Mouse (Mus musculus) stomach, embryonic 15.5 days (tissue): ENCODE data around the gene Slc25a11. TPM values are rescaled to one million over a fixed set of nuclear protein-coding genes. Genes with fewer than 3 reads are reported as not detected.

Source experiments
- ATAC-seq: fragments of 200-750 bp; cut with Nextera tagmentation; 2 replicates; pipeline ENCODE4 v1.8.0; 2017; ENCODE audit warnings: low read depth, moderate number of reproducible peaks, moderate TSS enrichment; ENCODE audit not compliant: insufficient read depth, low FRiP score
- H3K27ac ChIP-seq: fragments of 300-500 bp; sonication (generic); 2 replicates; pipeline ENCODE4 v1.5.1; 2015; ENCODE audit warnings: mild to moderate bottlenecking, inconsistent platforms
- H3K27me3 ChIP-seq: fragments of 300-500 bp; sonication (generic); replicated peaks from 2 replicates; pipeline ENCODE4 v1.6.1; 2015; ENCODE audit warnings: inconsistent platforms
- H3K36me3 ChIP-seq: fragments of 300-500 bp; sonication (generic); 2 replicates; pipeline ENCODE4 v1.6.1; 2015; ENCODE audit warnings: inconsistent platforms
- H3K4me1 ChIP-seq: fragments of 300-500 bp; sonication (generic); 2 replicates; pipeline ENCODE4 v1.6.1; 2015; ENCODE audit warnings: inconsistent platforms
- H3K4me2 ChIP-seq: fragments of 300-500 bp; sonication (generic); 2 replicates; pipeline ENCODE4 v1.6.1; 2015; ENCODE audit warnings: mild to moderate bottlenecking, inconsistent platforms
- H3K4me3 ChIP-seq: fragments of 300-500 bp; sonication (generic); replicated peaks from 2 replicates; pipeline ENCODE4 v1.5.1; 2015; ENCODE audit warnings: inconsistent platforms
- H3K9ac ChIP-seq: fragments of 300-500 bp; sonication (generic); 2 replicates; pipeline ENCODE4 v1.6.1; 2015; ENCODE audit warnings: inconsistent platforms
- H3K9me3 ChIP-seq: fragments of 300-500 bp; sonication (generic); 2 replicates; pipeline ENCODE4 v1.6.1; 2016; ENCODE audit warnings: inconsistent platforms
- WGBS: fragments of 180-500 bp; shearing (Covaris S2); methylation state at CpG from one replicate; pipeline ENCODE4 v1.1.7; 2015; 5-methylcytosine and 5-hydroxymethylcytosine counted together
- polyA plus RNA-seq: library from polyadenylated mRNA; unstranded; fragments of >200 nt; fragmentation: Nextera tagmentation; extraction: Ambion mirVana; gene quantifications from 2 replicates; pipeline ENCODE4 v1.2.1, GENCODE M21; 2015

The Slc25a11 gene
- polyA plus RNA-seq, 1 experiment from 2014 or later: 150 TPM

DNA sequence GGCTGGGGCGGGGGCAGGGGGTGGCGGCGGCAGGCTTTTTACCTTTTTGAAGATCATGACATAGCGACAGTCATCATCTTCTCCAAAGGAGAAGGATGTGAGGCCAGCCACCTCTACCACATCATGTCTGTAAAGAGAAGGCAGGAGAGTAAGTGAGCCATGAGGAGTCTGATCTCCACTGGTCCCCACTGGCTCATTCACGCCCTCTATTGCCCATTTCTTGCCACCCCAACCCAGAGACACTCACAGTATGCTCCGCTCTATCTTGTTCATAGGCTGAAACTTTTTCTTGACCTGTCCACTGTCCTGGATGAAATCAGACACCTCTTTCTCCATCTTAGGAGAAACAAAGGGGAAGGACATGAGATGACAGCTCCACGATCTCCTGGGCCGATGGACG lies 17.5 kb upstream of the Slc25a11 start:
- no peak overlapping the region for H3K4me3 ChIP-seq
- no peaks in the 10 kb centered on the region for H3K9me3 ChIP-seq
- H3K27ac ChIP-seq: no peak overlapping the region
- no peak overlapping the region for H3K9ac ChIP-seq
- 91% methylated on average over 9 of the region's 9 CpGs for WGBS
- peaks cover 39% of the 10 kb centered on the region for H3K36me3 ChIP-seq
- H3K4me2 ChIP-seq: no peak overlapping the region
- H3K4me1 ChIP-seq: peaks cover 15% of the 10 kb centered on the region
- ATAC-seq: no peak
- no peaks in the 10 kb centered on the region for H3K27me3 ChIP-seq

GRCm38 (mm10) chr11:70663957-70664356 lies 16.7 kb upstream of the Slc25a11 start:
- Histone ChIP-seq H3K9ac (no peak overlapping the region), H3K9me3 (no peaks in the 10 kb centered on the region), H3K27ac (no peak overlapping the region), H3K27me3 (no peaks in the 10 kb centered on the region), H3K4me1 (peaks cover 15% of the 10 kb centered on the region), H3K4me2 (no peak overlapping the region), H3K36me3 (peaks cover 39% of the 10 kb centered on the region), H3K4me3 (no peak overlapping the region)
- ATAC-seq: no peak
- WGBS: 94% methylated on average over 6 of the region's 6 CpGs

- Histone ChIP-seq H3K4me2 (no peak overlapping the region), H3K9me3 (no peaks in the 10 kb centered on the region), H3K36me3 (peaks cover 39% of the 10 kb centered on the region), H3K9ac (no peak overlapping the region), H3K27me3 (no peaks in the 10 kb centered on the region), H3K4me1 (peaks cover 20% of the 10 kb centered on the region), H3K27ac (no peak overlapping the region), H3K4me3 (no peak overlapping the region)
- ATAC-seq: no peak
- WGBS: 92% methylated on average over 8 of the region's 8 CpGs
Observed at GRCm38 (mm10) chr11:70663101-70663500, 15.8 kb upstream of the Slc25a11 start.

GRCm38 (mm10) chr11:70660571-70660970 lies 13.3 kb upstream of the Slc25a11 start:
- H3K4me1 ChIP-seq: peaks cover 26% of the 10 kb centered on the region
- no peak for ATAC-seq
- H3K4me3 ChIP-seq: no peak overlapping the region
- no peaks in the 10 kb centered on the region for H3K9me3 ChIP-seq
- no peaks in the 10 kb centered on the region for H3K27me3 ChIP-seq
- no peak overlapping the region for H3K9ac ChIP-seq
- 85% methylated on average over 8 of the region's 8 CpGs for WGBS
- no peak overlapping the region for H3K4me2 ChIP-seq
- peaks cover 33% of the 10 kb centered on the region for H3K36me3 ChIP-seq
- H3K27ac ChIP-seq: no peak overlapping the region

GRCm38 (mm10) chr11:70658942-70659341 lies 11.7 kb upstream of the Slc25a11 start:
- H3K9ac ChIP-seq: no peak overlapping the region
- peaks cover 19% of the 10 kb centered on the region for H3K36me3 ChIP-seq
- H3K9me3 ChIP-seq: no peaks in the 10 kb centered on the region
- no peak overlapping the region for H3K27ac ChIP-seq
- no peaks in the 10 kb centered on the region for H3K27me3 ChIP-seq
- H3K4me2 ChIP-seq: no peak overlapping the region
- ATAC-seq: no peak
- no peak overlapping the region for H3K4me3 ChIP-seq
- WGBS: 62% methylated on average over 8 of the region's 8 CpGs
- H3K4me1 ChIP-seq: peaks cover 27% of the 10 kb centered on the region

- Histone ChIP-seq H3K27ac (no peak overlapping the region), H3K27me3 (no peaks in the 10 kb centered on the region), H3K9ac (no peak overlapping the region), H3K4me2 (no peak overlapping the region), H3K4me3 (no peak overlapping the region), H3K36me3 (peaks cover 16% of the 10 kb centered on the region), H3K4me1 (peaks cover 27% of the 10 kb centered on the region), H3K9me3 (no peaks in the 10 kb centered on the region)
- no peak for ATAC-seq
- WGBS: 82% methylated on average over 5 of the region's 5 CpGs
Observed at GRCm38 (mm10) chr11:70658521-70658920, 11.2 kb upstream of the Slc25a11 start.

DNA sequence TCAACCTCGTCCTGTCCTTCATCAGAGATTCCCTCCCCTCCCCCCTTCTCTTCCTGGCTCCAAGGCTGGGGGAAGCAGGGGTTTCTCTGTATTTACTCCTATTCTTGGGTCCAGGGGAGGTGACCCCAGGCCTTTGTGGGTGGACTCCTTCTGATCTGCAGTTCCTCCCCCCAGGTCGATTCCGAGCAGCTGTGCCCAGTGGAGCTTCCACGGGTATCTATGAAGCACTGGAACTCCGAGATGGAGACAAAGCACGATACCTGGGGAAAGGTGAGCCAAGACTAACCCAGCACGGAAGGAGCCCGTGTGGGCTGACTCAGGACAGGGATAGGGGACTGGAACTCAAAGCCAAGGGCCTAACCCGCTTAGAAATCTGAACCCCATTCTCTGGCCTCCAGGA lies 10.7 kb upstream of the Slc25a11 start:
- no peak overlapping the region for H3K4me2 ChIP-seq
- no peak overlapping the region for H3K9ac ChIP-seq
- no peak for ATAC-seq
- peaks cover 11% of the 10 kb centered on the region for H3K36me3 ChIP-seq
- peaks cover 27% of the 10 kb centered on the region for H3K4me1 ChIP-seq
- H3K9me3 ChIP-seq: no peaks in the 10 kb centered on the region
- WGBS: 61% methylated on average over 9 of the region's 9 CpGs
- no peaks in the 10 kb centered on the region for H3K27me3 ChIP-seq
- no peak overlapping the region for H3K4me3 ChIP-seq
- no peak overlapping the region for H3K27ac ChIP-seq

- Histone ChIP-seq H3K36me3 (peaks cover 10% of the 10 kb centered on the region), H3K4me1 (peaks cover 31% of the 10 kb centered on the region), H3K4me3 (no peak overlapping the region), H3K27me3 (no peaks in the 10 kb centered on the region), H3K9ac (no peak overlapping the region), H3K4me2 (no peak overlapping the region), H3K9me3 (no peaks in the 10 kb centered on the region), H3K27ac (no peak overlapping the region)
- 40% methylated on average over 6 of the region's 6 CpGs for WGBS
- ATAC-seq: no peak
Observed at GRCm38 (mm10) chr11:70657573-70657972, 10.3 kb upstream of the Slc25a11 start.

DNA sequence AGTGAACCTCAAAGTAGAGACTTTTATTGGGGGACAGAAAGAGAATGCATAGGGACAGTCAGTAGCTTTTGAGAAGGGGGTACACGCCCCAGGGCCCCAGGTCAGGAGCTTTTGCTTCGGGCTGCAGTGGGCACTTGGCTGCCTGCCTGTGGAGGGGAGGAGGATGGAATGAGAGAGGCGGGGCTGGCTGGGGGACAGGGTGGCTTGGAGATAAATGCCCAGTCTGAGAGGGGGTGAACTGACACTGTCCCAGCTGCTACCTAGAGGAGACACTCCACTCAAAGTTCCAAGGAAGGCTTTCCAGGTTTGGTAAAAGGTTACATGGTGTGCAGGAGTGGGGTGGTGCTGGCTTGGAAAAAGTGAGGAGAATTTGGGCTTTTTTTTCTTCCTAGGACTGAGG lies 9.7 kb upstream of the Slc25a11 start, which contains the start of gene Eno3:
TSS of gene Eno3 (plus strand) at position 239 of the 400 bp plus-strand sequence.
- no peak for ATAC-seq
- H3K9ac ChIP-seq: peak within 1 kb of the TSS; percentile 47; the same call in 1 of the 2 replicates
- H3K36me3 ChIP-seq: peaks cover 9% of the 10 kb centered on the region; the same call in 1 of the 2 replicates
- no peaks in the 10 kb centered on the region for H3K27me3 ChIP-seq
- peak within 1 kb of the TSS; percentile 97 for H3K27ac ChIP-seq
- H3K4me1 ChIP-seq: peaks cover 37% of the 10 kb centered on the region
- H3K4me2 ChIP-seq: peak within 1 kb of the TSS; percentile 94
- WGBS: 24% methylated on average over 3 of the region's 3 CpGs
- H3K9me3 ChIP-seq: no peaks in the 10 kb centered on the region
- H3K4me3 ChIP-seq: peak within 1 kb of the TSS; percentile 73

- Histone ChIP-seq H3K27ac (peak overlapping the region; percentile 97), H3K9ac (peak overlapping the region; percentile 47; the same call in 1 of the 2 replicates), H3K4me2 (peak overlapping the region; percentile 94), H3K4me1 (peaks cover 40% of the 10 kb centered on the region), H3K27me3 (no peaks in the 10 kb centered on the region), H3K4me3 (peak overlapping the region; percentile 73), H3K9me3 (no peaks in the 10 kb centered on the region), H3K36me3 (peaks cover 12% of the 10 kb centered on the region; the same call in 1 of the 2 replicates)
- WGBS: 9% methylated on average over 16 of the region's 16 CpGs
- ATAC-seq: no peak
Observed at GRCm38 (mm10) chr11:70656456-70656927, 9.2 kb upstream of the Slc25a11 start.

- peak; percentile 27 for ATAC-seq
- peak overlapping the region; percentile 47; the same call in 1 of the 2 replicates for H3K9ac ChIP-seq
Observed at GRCm38 (mm10) chr11:70655571-70656455, 8.5 kb upstream of the Slc25a11 start.

DNA sequence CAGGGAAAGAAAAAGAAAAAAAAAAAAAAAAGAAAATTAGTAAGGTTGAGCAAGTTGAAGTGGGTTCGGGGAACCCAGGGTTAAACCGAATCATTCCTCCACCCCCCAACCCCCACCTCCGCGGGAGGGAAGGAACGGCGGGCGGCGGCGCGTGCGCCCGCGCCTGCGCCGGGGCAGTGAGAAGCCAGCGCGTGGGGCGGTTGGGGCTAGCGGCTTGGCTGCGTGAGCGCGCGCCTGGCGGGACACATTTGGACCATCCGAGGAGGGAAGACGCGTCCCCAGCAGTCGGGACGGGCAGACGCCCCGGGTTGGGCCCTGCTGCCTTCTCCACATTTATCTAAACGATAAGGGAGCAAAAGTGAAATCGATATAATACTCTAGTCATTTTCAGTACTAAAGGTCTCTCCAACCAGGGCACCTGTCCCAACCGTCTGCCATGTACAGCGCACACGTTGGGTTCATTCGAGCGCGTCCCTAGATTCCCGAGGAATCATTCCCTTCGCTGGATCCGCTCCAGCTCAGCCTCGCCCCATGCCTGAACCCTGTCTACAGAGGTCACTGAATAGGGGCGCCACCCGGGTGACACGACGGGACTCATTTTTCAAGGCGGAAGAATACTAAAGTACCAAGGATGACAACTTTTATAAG lies 7.8 kb upstream of the Slc25a11 start:
- no peaks in the 10 kb centered on the region for H3K9me3 ChIP-seq
- H3K4me3 ChIP-seq: peak overlapping the region; percentile 73
- H3K27ac ChIP-seq: peak overlapping the region; percentile 97
- peak; percentile 44 for ATAC-seq
- no peaks in the 10 kb centered on the region for H3K27me3 ChIP-seq
- WGBS: under 1% methylated on average over 48 of the region's 48 CpGs
- H3K4me2 ChIP-seq: peak overlapping the region; percentile 94
- H3K36me3 ChIP-seq: peaks cover 20% of the 10 kb centered on the region
- peak overlapping the region; percentile 47; the same call in 1 of the 2 replicates for H3K9ac ChIP-seq
- H3K4me1 ChIP-seq: peaks cover 53% of the 10 kb centered on the region

More at GRCm38 (mm10) chr11:70655571-70656455, 8.5 kb upstream of the Slc25a11 start:
- H3K27ac ChIP-seq: peak overlapping the region; percentile 97
- H3K27me3 ChIP-seq: no peaks in the 10 kb centered on the region
- H3K4me3 ChIP-seq: peak overlapping the region; percentile 73
- 1% methylated on average over 61 of the region's 61 CpGs for WGBS
- peaks cover 15% of the 10 kb centered on the region for H3K36me3 ChIP-seq
- H3K9me3 ChIP-seq: no peaks in the 10 kb centered on the region
- H3K4me2 ChIP-seq: peak overlapping the region; percentile 94
- H3K4me1 ChIP-seq: peaks cover 47% of the 10 kb centered on the region
